Mouse (Mus musculus) embryo, embryonic 11.5 days (tissue): Measurements from ENCODE around the gene Acaca.
"Not testable (repeated sequence)": the region's sequence is repeated elsewhere in the genome, so short reads cannot be mapped to it uniquely, and the experiment has no call there.

ENCODE experiments used
- DNase-seq: peaks from one replicate; pipeline ENCODE4 v3.0.0-alpha.2; 2012; ENCODE audit warnings: low read depth, low spot score

The Acaca gene

GRCm38 (mm10) chr11:84332384-84332783 lies 202.9 kb downstream of the Acaca start:
- DNase-seq: no peak

GRCm38 (mm10) chr11:84332860-84333259 lies 203.4 kb downstream of the Acaca start:
- no peak for DNase-seq

- not testable (repeated sequence) for DNase-seq
Measured at GRCm38 (mm10) chr11:84338273-84338672, 208.8 kb downstream of the Acaca start.

- no peak for DNase-seq
Measured at GRCm38 (mm10) chr11:84340630-84341029, 211.2 kb downstream of the Acaca start.

GRCm38 (mm10) chr11:84344522-84345236 lies 215.2 kb downstream of the Acaca start:
- no peak for DNase-seq

GRCm38 (mm10) chr11:84347766-84348165 lies 218.3 kb downstream of the Acaca start:
- DNase-seq: no peak

- no peak for DNase-seq
Measured at GRCm38 (mm10) chr11:84348843-84349825, 219.7 kb downstream of the Acaca start.

- no peak for DNase-seq
Measured at GRCm38 (mm10) chr11:84351150-84351549, 221.7 kb downstream of the Acaca start.

- DNase-seq: no peak
Measured at GRCm38 (mm10) chr11:84353058-84353726, 223.7 kb downstream of the Acaca start.

GRCm38 (mm10) chr11:84357304-84357703 lies 227.8 kb downstream of the Acaca start:
- DNase-seq: no peak

- no peak for DNase-seq
Measured at GRCm38 (mm10) chr11:84357771-84358170, 228.3 kb downstream of the Acaca start.

- no peak for DNase-seq
Measured at GRCm38 (mm10) chr11:84361551-84361950, 232.1 kb downstream of the Acaca start.

GRCm38 (mm10) chr11:84362633-84363243 lies 233.3 kb downstream of the Acaca start:
- DNase-seq: no peak

GRCm38 (mm10) chr11:84365313-84365712 lies 235.8 kb downstream of the Acaca start:
- no peak for DNase-seq

- DNase-seq: no peak
Measured at GRCm38 (mm10) chr11:84368902-84369301, 239.4 kb downstream of the Acaca start.

GRCm38 (mm10) chr11:84373122-84373521 lies 243.7 kb downstream of the Acaca start:
- DNase-seq: no peak

GRCm38 (mm10) chr11:84375951-84376496 lies 246.6 kb downstream of the Acaca start:
- no peak for DNase-seq

GRCm38 (mm10) chr11:84376510-84377365 lies 247.3 kb downstream of the Acaca start:
- no peak for DNase-seq

- no peak for DNase-seq
Measured at GRCm38 (mm10) chr11:84382450-84382849, 253.0 kb downstream of the Acaca start.

GRCm38 (mm10) chr11:84383891-84384290 lies 254.4 kb downstream of the Acaca start:
- no peak for DNase-seq
